9 mouse cellular contexts compared by ENCODE assay signal in genomic region chr2:171742706-171743105, GRCm38 (mm10).
"Had no signal": no experiment of that assay in that cellular context is flagged by ENCODE, and none has a peak within 500 bp of the region (broad histone marks: within the 10 kb centered on the region; RNA-seq: fewer than 3 reads in every experiment).

No protein-coding gene starts in this region.

- H3K9ac ChIP-seq: limb, embryonic 15.5 days; liver, embryonic 12.5 days; midbrain, embryonic 13.5 days; neural tube, embryonic 12.5 days had no signal

- H3K4me3 ChIP-seq: layer of hippocampus, adult 2 months; limb, embryonic 15.5 days; liver, embryonic 12.5 days; midbrain, embryonic 13.5 days; myocyte; neural tube, embryonic 12.5 days had no signal

- H3K9me3 ChIP-seq: limb, embryonic 15.5 days; midbrain, embryonic 13.5 days; neural tube, embryonic 12.5 days had no signal

- H3K27ac ChIP-seq: layer of hippocampus, adult 2 months; limb, embryonic 15.5 days; liver, embryonic 12.5 days; midbrain, embryonic 13.5 days; neural tube, embryonic 12.5 days; stomach, postnatal 0 days had no signal

- H3K4me1 ChIP-seq: liver, embryonic 12.5 days; midbrain, embryonic 13.5 days; neural tube, embryonic 12.5 days had no signal

- H3K27me3 ChIP-seq: limb, embryonic 15.5 days; liver, embryonic 12.5 days; midbrain, embryonic 13.5 days; neural tube, embryonic 12.5 days had no signal

- H3K36me3 ChIP-seq: limb, embryonic 15.5 days; liver, embryonic 12.5 days; midbrain, embryonic 13.5 days; neural tube, embryonic 12.5 days had no signal

- ATAC-seq: liver, embryonic 12.5 days; midbrain, embryonic 13.5 days had no signal

- H3K4me2 ChIP-seq: limb, embryonic 15.5 days; liver, embryonic 12.5 days; midbrain, embryonic 13.5 days; neural tube, embryonic 12.5 days had no signal

- DNase-seq: kidney, adult 18-20 months; thymus, postnatal 4 days had no signal
